Mouse (Mus musculus) heart, adult 9 months (tissue): ENCODE results near the gene Ptcra.
"Not testable (repeated sequence)": the region's sequence is repeated elsewhere in the genome, so short reads cannot be mapped to it uniquely, and the experiment has no call there.

ENCODE experiments used
- DNase-seq, 2 experiments: peaks; one replicate each; pipeline ENCODE4 v3.0.0; 2022; ENCODE audit warnings: low spot score in 2 of 2

Ptcra gene

GRCm38 (mm10) chr17:46763544-46763943 is at the start of gene Ptcra:
Gene Ptcra, minus strand, starts transcription at chr17:46763712.
- no peak for DNase-seq

- no peak for DNase-seq
These were observed 48.9 kb upstream of the Ptcra start for GRCm38 (mm10) chr17:46812442-46812841.

GRCm38 (mm10) chr17:46810672-46811071 is 47.2 kb upstream of the Ptcra start:
- no peak for DNase-seq

- DNase-seq = peak; percentile 29 to 32
These were observed 45.8 kb upstream of the Ptcra start for GRCm38 (mm10) chr17:46809131-46809830.

GRCm38 (mm10) chr17:46808376-46808775 is 44.9 kb upstream of the Ptcra start:
- no peak for DNase-seq

- no peak for DNase-seq
These were observed 38.2 kb upstream of the Ptcra start for GRCm38 (mm10) chr17:46801761-46802160.

GRCm38 (mm10) chr17:46799680-46800079 is 36.2 kb upstream of the Ptcra start:
- no peak for DNase-seq

- DNase-seq = no peak
These were observed 33.9 kb upstream of the Ptcra start for GRCm38 (mm10) chr17:46797386-46797785.

- DNase-seq = no peak
These were observed 33.2 kb upstream of the Ptcra start for GRCm38 (mm10) chr17:46796743-46797142.

GRCm38 (mm10) chr17:46792963-46793362 is 29.5 kb upstream of the Ptcra start:
- DNase-seq = no peak

- not testable (repeated sequence) for DNase-seq
These were observed 24.5 kb upstream of the Ptcra start for GRCm38 (mm10) chr17:46787974-46788373.

GRCm38 (mm10) chr17:46786952-46787351 is 23.4 kb upstream of the Ptcra start:
- DNase-seq = no peak

- no peak for DNase-seq
These were observed 19.7 kb upstream of the Ptcra start for GRCm38 (mm10) chr17:46783222-46783565.

GRCm38 (mm10) chr17:46782341-46783221 is 19.1 kb upstream of the Ptcra start, which contains the start of gene Rpl7l1:
Gene Rpl7l1, minus strand, starts transcription at chr17:46782672.
- peak; percentile 91 for DNase-seq

- DNase-seq = no peak
These were observed 18.4 kb upstream of the Ptcra start for GRCm38 (mm10) chr17:46781876-46782275.

- no peak for DNase-seq
These were observed 12.6 kb upstream of the Ptcra start for GRCm38 (mm10) chr17:46776087-46776486.

- DNase-seq = no peak
These were observed 11.6 kb upstream of the Ptcra start for GRCm38 (mm10) chr17:46775070-46775469.

- DNase-seq = no peak
These were observed 10.6 kb upstream of the Ptcra start for GRCm38 (mm10) chr17:46774131-46774472.

- DNase-seq = no peak
These were observed 10.0 kb upstream of the Ptcra start for GRCm38 (mm10) chr17:46773278-46774130.

GRCm38 (mm10) chr17:46772404-46773277 is 9.1 kb upstream of the Ptcra start, which contains the start of gene 2310039H08Rik:
Gene 2310039H08Rik, plus strand, starts transcription at chr17:46772635.
- DNase-seq = peak; percentile 88 to 89

GRCm38 (mm10) chr17:46772038-46772403 is 8.5 kb upstream of the Ptcra start:
- DNase-seq = no peak
